Mouse (Mus musculus): ENCODE results near the gene Gpr176. TPM values are rescaled to one million over a fixed set of nuclear protein-coding genes. Genes with fewer than 3 reads are reported as not detected.

Gene Gpr176
- polyA plus RNA-seq, 1 experiment from 2014 or later, result 0.53 TPM

GRCm38 (mm10) chr2:118315656-118316402 lies 57.4 kb downstream of the Gpr176 start:
- Histone ChIP-seq H3K4me3 (ENCODE audit: low read length) (no peak overlapping the region), H3K27ac (ENCODE audit: low read length) (no peak overlapping the region), H3K9ac (ENCODE audit: low read length) (no peak overlapping the region), H3K9me3 (replicated peaks; ENCODE audit: control insufficient read depth, low read length) (no peaks in the 10 kb centered on the region), H3K27me3 (ENCODE audit: control insufficient read depth, insufficient read depth, low read length) (no peaks in the 10 kb centered on the region), H3K36me3 (ENCODE audit: control insufficient read depth, insufficient read depth) (no peaks in the 10 kb centered on the region), H3K4me2 (ENCODE audit: low read depth, low read length) (no peak overlapping the region), H3K4me1 (ENCODE audit: control insufficient read depth, insufficient read depth, low read length) (no peaks in the 10 kb centered on the region)
- WGBS, result 78% methylated on average over 12 of the region's 12 CpGs
- ATAC-seq (replicated peaks; ENCODE audit: extremely low read depth, insufficient read depth, low FRiP score), result no peak

- 64% methylated on average over 8 of the region's 8 CpGs for WGBS
- Histone ChIP-seq H3K27me3 (ENCODE audit: control insufficient read depth, insufficient read depth, low read length) (no peaks in the 10 kb centered on the region), H3K9me3 (replicated peaks; ENCODE audit: control insufficient read depth, low read length) (no peaks in the 10 kb centered on the region), H3K27ac (ENCODE audit: low read length) (no peak overlapping the region), H3K9ac (ENCODE audit: low read length) (no peak overlapping the region), H3K4me3 (ENCODE audit: low read length) (no peak overlapping the region), H3K36me3 (ENCODE audit: control insufficient read depth, insufficient read depth) (no peaks in the 10 kb centered on the region), H3K4me2 (ENCODE audit: low read depth, low read length) (no peak overlapping the region), H3K4me1 (ENCODE audit: control insufficient read depth, insufficient read depth, low read length) (no peaks in the 10 kb centered on the region)
- ATAC-seq (replicated peaks; ENCODE audit: extremely low read depth, insufficient read depth, low FRiP score), result no peak
Observed at GRCm38 (mm10) chr2:118307561-118307960, 65.7 kb downstream of the Gpr176 start.

- Histone ChIP-seq H3K9ac (ENCODE audit: low read length) (no peak overlapping the region), H3K27ac (ENCODE audit: low read length) (no peak overlapping the region), H3K27me3 (ENCODE audit: control insufficient read depth, insufficient read depth, low read length) (no peaks in the 10 kb centered on the region), H3K4me3 (ENCODE audit: low read length) (no peak overlapping the region), H3K36me3 (ENCODE audit: control insufficient read depth, insufficient read depth) (no peaks in the 10 kb centered on the region), H3K4me1 (ENCODE audit: control insufficient read depth, insufficient read depth, low read length) (no peaks in the 10 kb centered on the region), H3K9me3 (replicated peaks; ENCODE audit: control insufficient read depth, low read length) (no peaks in the 10 kb centered on the region), H3K4me2 (ENCODE audit: low read depth, low read length) (no peak overlapping the region)
- no peak for ATAC-seq (replicated peaks; ENCODE audit: extremely low read depth, insufficient read depth, low FRiP score)
- 74% methylated on average over 2 of the region's 2 CpGs for WGBS
Observed at GRCm38 (mm10) chr2:118306966-118307365, 66.3 kb downstream of the Gpr176 start.

- Histone ChIP-seq H3K9ac (ENCODE audit: low read length) (no peak overlapping the region), H3K4me3 (ENCODE audit: low read length) (no peak overlapping the region), H3K4me2 (ENCODE audit: low read depth, low read length) (no peak overlapping the region), H3K4me1 (ENCODE audit: control insufficient read depth, insufficient read depth, low read length) (no peaks in the 10 kb centered on the region), H3K27ac (ENCODE audit: low read length) (no peak overlapping the region), H3K9me3 (replicated peaks; ENCODE audit: control insufficient read depth, low read length) (no peaks in the 10 kb centered on the region), H3K36me3 (ENCODE audit: control insufficient read depth, insufficient read depth) (no peaks in the 10 kb centered on the region), H3K27me3 (ENCODE audit: control insufficient read depth, insufficient read depth, low read length) (no peaks in the 10 kb centered on the region)
- WGBS, result 45% methylated on average over 3 of the region's 3 CpGs
- ATAC-seq (replicated peaks; ENCODE audit: extremely low read depth, insufficient read depth, low FRiP score), result no peak
Observed at GRCm38 (mm10) chr2:118306522-118306895, 66.7 kb downstream of the Gpr176 start.

- no peaks in the 10 kb centered on the region for H3K9me3 ChIP-seq (replicated peaks; ENCODE audit: control insufficient read depth, low read length)
- no peak for ATAC-seq (replicated peaks; ENCODE audit: extremely low read depth, insufficient read depth, low FRiP score)
- 70% methylated on average over 7 of the region's 7 CpGs for WGBS
Observed at GRCm38 (mm10) chr2:118305827-118306521, 67.2 kb downstream of the Gpr176 start.

GRCm38 (mm10) chr2:118303456-118303855 lies 69.8 kb downstream of the Gpr176 start:
- no peaks in the 10 kb centered on the region for H3K27me3 ChIP-seq (ENCODE audit: control insufficient read depth, insufficient read depth, low read length)
- no peak overlapping the region for H3K4me2 ChIP-seq (ENCODE audit: low read depth, low read length)
- no peak overlapping the region for H3K4me3 ChIP-seq (ENCODE audit: low read length)
- no peak overlapping the region for H3K9ac ChIP-seq (ENCODE audit: low read length)
- 68% methylated on average over 4 of the region's 4 CpGs for WGBS
- no peaks in the 10 kb centered on the region for H3K36me3 ChIP-seq (ENCODE audit: control insufficient read depth, insufficient read depth)
- H3K27ac ChIP-seq (ENCODE audit: low read length), result no peak overlapping the region
- no peaks in the 10 kb centered on the region for H3K9me3 ChIP-seq (replicated peaks; ENCODE audit: control insufficient read depth, low read length)
- ATAC-seq (replicated peaks; ENCODE audit: extremely low read depth, insufficient read depth, low FRiP score), result no peak
- H3K4me1 ChIP-seq (ENCODE audit: control insufficient read depth, insufficient read depth, low read length), result no peaks in the 10 kb centered on the region

More at GRCm38 (mm10) chr2:118305827-118306521, 67.2 kb downstream of the Gpr176 start:
- no peak overlapping the region for H3K4me2 ChIP-seq (ENCODE audit: low read depth, low read length)
- H3K4me1 ChIP-seq (ENCODE audit: control insufficient read depth, insufficient read depth, low read length), result no peaks in the 10 kb centered on the region
- H3K9ac ChIP-seq (ENCODE audit: low read length), result no peak overlapping the region
- no peak overlapping the region for H3K4me3 ChIP-seq (ENCODE audit: low read length)
- no peaks in the 10 kb centered on the region for H3K36me3 ChIP-seq (ENCODE audit: control insufficient read depth, insufficient read depth)
- H3K27me3 ChIP-seq (ENCODE audit: control insufficient read depth, insufficient read depth, low read length), result no peaks in the 10 kb centered on the region
- H3K27ac ChIP-seq (ENCODE audit: low read length), result no peak overlapping the region

GRCm38 (mm10) chr2:118301656-118302055 lies 71.6 kb downstream of the Gpr176 start:
- Histone ChIP-seq H3K27me3 (ENCODE audit: control insufficient read depth, insufficient read depth, low read length) (no peaks in the 10 kb centered on the region), H3K27ac (ENCODE audit: low read length) (no peak overlapping the region), H3K9ac (ENCODE audit: low read length) (no peak overlapping the region), H3K4me1 (ENCODE audit: control insufficient read depth, insufficient read depth, low read length) (no peaks in the 10 kb centered on the region), H3K4me2 (ENCODE audit: low read depth, low read length) (no peak overlapping the region), H3K4me3 (ENCODE audit: low read length) (no peak overlapping the region), H3K9me3 (replicated peaks; ENCODE audit: control insufficient read depth, low read length) (no peaks in the 10 kb centered on the region), H3K36me3 (ENCODE audit: control insufficient read depth, insufficient read depth) (no peaks in the 10 kb centered on the region)
- 84% methylated on average over 2 of the region's 2 CpGs for WGBS
- no peak for ATAC-seq (replicated peaks; ENCODE audit: extremely low read depth, insufficient read depth, low FRiP score)

- WGBS, result 86% methylated on average over 8 of the region's 8 CpGs
- Histone ChIP-seq H3K27ac (ENCODE audit: low read length) (no peak overlapping the region), H3K27me3 (ENCODE audit: control insufficient read depth, insufficient read depth, low read length) (no peaks in the 10 kb centered on the region), H3K4me2 (ENCODE audit: low read depth, low read length) (no peak overlapping the region), H3K9me3 (replicated peaks; ENCODE audit: control insufficient read depth, low read length) (no peaks in the 10 kb centered on the region), H3K4me1 (ENCODE audit: control insufficient read depth, insufficient read depth, low read length) (no peaks in the 10 kb centered on the region), H3K9ac (ENCODE audit: low read length) (no peak overlapping the region), H3K36me3 (ENCODE audit: control insufficient read depth, insufficient read depth) (no peaks in the 10 kb centered on the region), H3K4me3 (ENCODE audit: low read length) (no peak overlapping the region)
- no peak for ATAC-seq (replicated peaks; ENCODE audit: extremely low read depth, insufficient read depth, low FRiP score)
Observed at GRCm38 (mm10) chr2:118301041-118301545, 72.1 kb downstream of the Gpr176 start.

GRCm38 (mm10) chr2:118299981-118300380 lies 73.2 kb downstream of the Gpr176 start:
- no peak for ATAC-seq (replicated peaks; ENCODE audit: extremely low read depth, insufficient read depth, low FRiP score)
- no peak overlapping the region for H3K9ac ChIP-seq (ENCODE audit: low read length)
- no peaks in the 10 kb centered on the region for H3K27me3 ChIP-seq (ENCODE audit: control insufficient read depth, insufficient read depth, low read length)
- no peaks in the 10 kb centered on the region for H3K4me1 ChIP-seq (ENCODE audit: control insufficient read depth, insufficient read depth, low read length)
- WGBS, result 79% methylated on average over 2 of the region's 2 CpGs
- H3K36me3 ChIP-seq (ENCODE audit: control insufficient read depth, insufficient read depth), result no peaks in the 10 kb centered on the region
- H3K27ac ChIP-seq (ENCODE audit: low read length), result no peak overlapping the region
- H3K9me3 ChIP-seq (replicated peaks; ENCODE audit: control insufficient read depth, low read length), result no peaks in the 10 kb centered on the region
- no peak overlapping the region for H3K4me3 ChIP-seq (ENCODE audit: low read length)
- H3K4me2 ChIP-seq (ENCODE audit: low read depth, low read length), result no peak overlapping the region

All from heart, embryonic 16.5 days (tissue).